Mouse (Mus musculus): ENCODE measurements around the gene Aff4. TPM values are rescaled to one million over a fixed set of nuclear protein-coding genes. Genes with fewer than 3 reads are reported as not detected.

Gene Aff4
- total and polyA plus RNA-seq, 3 experiments = 19.8 to 50.6 (median 22.1) TPM

- dilution Hi-C loops (cut with MboI; ENCODE audit: extremely low pct_ligation_motif_present, extremely low pct_unique_long_range_greater_than_20kb, low sequenced_read_pairs) (no loop called here), in situ Hi-C loops (cut with MboI; ENCODE audit: low pct_ligation_motif_present, low pct_unique_long_range_greater_than_20kb, low sequenced_read_pairs) (no loop called here)
- TF ChIP-seq MXI1 (IDR thresholded peaks at IDR 0.05; ENCODE audit: low read depth, low read length) = no peak
- TF ChIP-seq MAZ (IDR thresholded peaks at IDR 0.05; ENCODE audit: low read depth, low read length) = no peak
- TF ChIP-seq TBP (conservative IDR thresholded peaks at IDR 0.05; ENCODE audit: low read depth, low read length) = no peak
- TF ChIP-seq PAX5 (IDR thresholded peaks at IDR 0.05; ENCODE audit: low read length) = no peak
- no peak for TF ChIP-seq MYC (IDR thresholded peaks at IDR 0.05; ENCODE audit: low read depth, low read length)
- TF ChIP-seq JUN (IDR thresholded peaks at IDR 0.05; ENCODE audit: insufficient read depth, low read depth, low read length) = no peak
- TF ChIP-seq BHLHE40 (IDR thresholded peaks at IDR 0.05; ENCODE audit: low read depth, low read length) = no peak
- no peak for TF ChIP-seq CHD1 (IDR thresholded peaks at IDR 0.05; ENCODE audit: low read depth, low read length)
- no peak for TF ChIP-seq TCF12 (IDR thresholded peaks at IDR 0.05; ENCODE audit: low read depth, low read length)
- TF ChIP-seq ZC3H11A (IDR thresholded peaks at IDR 0.05; ENCODE audit: low read depth, low read length) = no peak
- Histone ChIP-seq H3K4me3 (replicated peaks in 1 of 3; ENCODE audit: low read depth in 2 of 3, low read length in 2 of 3, poor library complexity in 1 of 3) (no peak overlapping the region), H3K4me1 (ENCODE audit: control insufficient read depth in 1 of 2, insufficient read depth in 2 of 2) (peaks cover under 1 to 4% of the 10 kb centered on the region in 2 experiments; a peak in 2 of 4 replicates), H3K27me3 (replicated peaks) (no peaks in the 10 kb centered on the region), H3K27ac (ENCODE audit: insufficient read depth, low read depth) (no peak overlapping the region), H3K9me3 (replicated peaks; ENCODE audit: low read length) (peaks cover 5% of the 10 kb centered on the region), H3K36me3 (replicated peaks in 1 of 2; ENCODE audit: control insufficient read depth in 1 of 2, insufficient read depth in 1 of 2, low read length in 1 of 2) (no peaks in the 10 kb centered on the region), H3K9ac (ENCODE audit: insufficient read depth, low read depth) (no peak overlapping the region), H3K4me2 (ENCODE audit: insufficient read depth, low read depth, poor library complexity, severe bottlenecking) (no peak overlapping the region), H3K79me2 (replicated peaks; ENCODE audit: control insufficient read depth, extremely low read depth, insufficient read depth, poor library complexity, severe bottlenecking) (no peaks in the 10 kb centered on the region)
- DNase-seq (ENCODE audit: extremely low read depth) = no peak
Measured at GRCm38 (mm10) chr11:53458996-53459395, 108.4 kb downstream of the Aff4 start.

- DNase-seq (ENCODE audit: extremely low read depth) = no peak
- in situ Hi-C loops (cut with MboI; ENCODE audit: low pct_ligation_motif_present, low pct_unique_long_range_greater_than_20kb, low sequenced_read_pairs) (loop anchor here (10.0 kb wide), 1 partner anchor 395 kb away; the partner anchor contains the start of gene Gm12216), dilution Hi-C loops (cut with MboI; ENCODE audit: extremely low pct_ligation_motif_present, extremely low pct_unique_long_range_greater_than_20kb, low sequenced_read_pairs) (no loop called here)
- H3K79me2 ChIP-seq (replicated peaks; ENCODE audit: control insufficient read depth, extremely low read depth, insufficient read depth, poor library complexity, severe bottlenecking) = no peaks in the 10 kb centered on the region
- no peak for TF ChIP-seq JUND (conservative IDR thresholded peaks at IDR 0.05; ENCODE audit: low read depth, low read length)
- TF ChIP-seq ZKSCAN1 (IDR thresholded peaks at IDR 0.05; ENCODE audit: borderline replicate concordance, low read depth, low read length) = no peak
- TF ChIP-seq IRF4 (IDR thresholded peaks at IDR 0.05; ENCODE audit: low read depth, low read length) = no peak
- no peak for TF ChIP-seq TBP (conservative IDR thresholded peaks at IDR 0.05; ENCODE audit: low read depth, low read length)
- TF ChIP-seq SMC3 (IDR thresholded peaks at IDR 0.05; ENCODE audit: low read depth, low read length) = no peak
- no peak for TF ChIP-seq ETS1 (conservative IDR thresholded peaks at IDR 0.05; ENCODE audit: low read depth, low read length)
- TF ChIP-seq MXI1 (IDR thresholded peaks at IDR 0.05; ENCODE audit: low read depth, low read length) = no peak
- no peak for TF ChIP-seq MAX (IDR thresholded peaks at IDR 0.05; ENCODE audit: low read length)
- no peak for TF ChIP-seq POLR2A (IDR thresholded peaks at IDR 0.05; ENCODE audit: low read depth, low read length)
- no peak for TF ChIP-seq E2F4 (IDR thresholded peaks at IDR 0.05; ENCODE audit: insufficient replicate concordance, low read depth, low read length)
- no peak for TF ChIP-seq MAZ (IDR thresholded peaks at IDR 0.05; ENCODE audit: low read depth, low read length)
- no peak for TF ChIP-seq HCFC1 (IDR thresholded peaks at IDR 0.05; ENCODE audit: low read depth, low read length)
- no peaks in the 10 kb centered on the region for H3K27me3 ChIP-seq (replicated peaks)
- H3K4me1 ChIP-seq (ENCODE audit: control insufficient read depth in 1 of 2, insufficient read depth in 2 of 2) = peaks cover 0 to 4% of the 10 kb centered on the region in 2 experiments; a peak in 2 of 4 replicates
- no peak overlapping the region for H3K4me3 ChIP-seq (replicated peaks in 1 of 3; ENCODE audit: low read depth in 2 of 3, low read length in 2 of 3, poor library complexity in 1 of 3)
- H3K27ac ChIP-seq (ENCODE audit: insufficient read depth, low read depth) = no peak overlapping the region
- H3K36me3 ChIP-seq (replicated peaks in 1 of 2; ENCODE audit: control insufficient read depth in 1 of 2, insufficient read depth in 1 of 2, low read length in 1 of 2) = no peaks in the 10 kb centered on the region
- H3K9me3 ChIP-seq (replicated peaks; ENCODE audit: low read length) = peaks cover 5% of the 10 kb centered on the region
- no peak overlapping the region for H3K4me2 ChIP-seq (ENCODE audit: insufficient read depth, low read depth, poor library complexity, severe bottlenecking)
- H3K9ac ChIP-seq (ENCODE audit: insufficient read depth, low read depth) = no peak overlapping the region
Measured at GRCm38 (mm10) chr11:53460192-53460591, 109.6 kb downstream of the Aff4 start.
